Mouse (Mus musculus) C2C12 (cell line): Measurements from ENCODE around the gene Tfap2c. TPM values are rescaled to one million over a fixed set of nuclear protein-coding genes. Genes with fewer than 3 reads are reported as not detected.

ENCODE experiments used
- H3K27me3 ChIP-seq: one replicate; pipeline ENCODE4 v1.6.1; 2011; ENCODE audit not compliant: control insufficient read depth, insufficient read depth, insufficient read length
- H3K36me3 ChIP-seq: one replicate; pipeline ENCODE4 v1.6.1; 2011; ENCODE audit not compliant: control insufficient read depth, insufficient read depth
- H3K4me3 ChIP-seq: one replicate; pipeline ENCODE4 v1.5.1; 2011; ENCODE audit warnings: mild to moderate bottlenecking, control low read depth; ENCODE audit not compliant: poor library complexity, insufficient read depth, severe bottlenecking
- H3K79me2 ChIP-seq: one replicate; pipeline ENCODE4 v1.6.1; 2011; ENCODE audit not compliant: control insufficient read depth, insufficient read depth
- H3K79me3 ChIP-seq: one replicate; pipeline ENCODE4 v1.6.1; 2011; ENCODE audit warnings: low read depth, control low read depth
- H3ac ChIP-seq: one replicate; pipeline ENCODE3; 2011; ENCODE audit warnings: low read depth; ENCODE audit not compliant: control insufficient read depth, insufficient read length
- CEBPB ChIP-seq: IDR thresholded peaks from one replicate; pipeline ENCODE4 v1.6.1; 2011; ENCODE audit warnings: low read depth, mild to moderate bottlenecking, control low read depth, moderate library complexity
- CTCF ChIP-seq: IDR thresholded peaks from one replicate; pipeline ENCODE4 v1.5.1; 2011; ENCODE audit not compliant: control insufficient read depth, insufficient read depth, insufficient read length
- FOSL1 ChIP-seq: IDR thresholded peaks from one replicate; pipeline ENCODE4 v1.8.0; 2011; ENCODE audit warnings: mild to moderate bottlenecking, low read length; ENCODE audit not compliant: poor library complexity, insufficient read depth, severe bottlenecking
- MAX ChIP-seq: IDR thresholded peaks from one replicate; pipeline ENCODE4 v1.6.1; 2011; ENCODE audit warnings: mild to moderate bottlenecking, control low read depth
- MYOD1 ChIP-seq: IDR thresholded peaks from one replicate; pipeline ENCODE4 v1.6.1; 2011; ENCODE audit warnings: low read depth; ENCODE audit not compliant: control insufficient read depth, insufficient read length
- MYOG ChIP-seq: IDR thresholded peaks from one replicate; pipeline ENCODE4 v1.6.1; 2011; ENCODE audit not compliant: control insufficient read depth, insufficient read length; ENCODE audit errors: extremely low read depth
- USF1 ChIP-seq: IDR thresholded peaks from one replicate; pipeline ENCODE4 v1.6.1; 2011; ENCODE audit warnings: low read depth, mild to moderate bottlenecking, control low read depth, moderate library complexity
- polyA plus RNA-seq: library from polyadenylated mRNA; unstranded; fragments of >200 nt; fragmentation: generic; extraction: Trizol; gene quantifications from one replicate; pipeline ENCODE4 v1.2.1, GENCODE M21; 2012; ENCODE audit warnings: missing spikeins

Gene Tfap2c
- polyA plus RNA-seq, 1 experiment: 0.04 TPM

- Histone ChIP-seq H3K36me3 (no peaks in the 10 kb centered on the region), H3ac (no peak overlapping the region), H3K4me3 (no peak overlapping the region), H3K79me2 (no peaks in the 10 kb centered on the region), H3K79me3 (no peaks in the 10 kb centered on the region), H3K27me3 (no peaks in the 10 kb centered on the region)
- no peak for TF ChIP-seq MAX
- TF ChIP-seq CTCF: no peak
- TF ChIP-seq MYOG: no peak
- TF ChIP-seq CEBPB: no peak
Measured at GRCm38 (mm10) chr2:172597881-172598280, 48.5 kb downstream of the Tfap2c start.

DNA sequence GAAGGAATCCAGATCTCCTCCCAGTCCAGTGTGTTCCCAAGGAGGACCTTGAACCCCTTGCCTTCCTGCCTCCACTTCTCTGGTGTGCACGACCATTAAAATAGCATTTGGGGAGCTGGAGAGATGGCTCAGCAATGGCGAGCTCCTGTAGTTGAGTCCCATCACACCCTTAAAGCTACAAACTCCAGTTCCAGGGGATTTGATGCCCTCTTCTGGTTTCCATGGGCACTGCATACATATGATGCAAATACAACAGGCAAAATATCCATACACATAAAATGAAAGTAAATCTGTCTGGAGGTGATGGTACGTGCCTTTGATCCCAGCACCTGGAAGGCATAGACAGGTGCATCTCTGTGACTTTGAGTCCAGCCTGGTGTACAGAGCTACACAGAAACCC is 55.2 kb downstream of the Tfap2c start:
- TF ChIP-seq CEBPB (no peak), MYOG (no peak), MYOD1 (no peak), FOSL1 (no peak), MAX (no peak), CTCF (no peak)
- no peaks in the 10 kb centered on the region for H3K27me3 ChIP-seq

DNA sequence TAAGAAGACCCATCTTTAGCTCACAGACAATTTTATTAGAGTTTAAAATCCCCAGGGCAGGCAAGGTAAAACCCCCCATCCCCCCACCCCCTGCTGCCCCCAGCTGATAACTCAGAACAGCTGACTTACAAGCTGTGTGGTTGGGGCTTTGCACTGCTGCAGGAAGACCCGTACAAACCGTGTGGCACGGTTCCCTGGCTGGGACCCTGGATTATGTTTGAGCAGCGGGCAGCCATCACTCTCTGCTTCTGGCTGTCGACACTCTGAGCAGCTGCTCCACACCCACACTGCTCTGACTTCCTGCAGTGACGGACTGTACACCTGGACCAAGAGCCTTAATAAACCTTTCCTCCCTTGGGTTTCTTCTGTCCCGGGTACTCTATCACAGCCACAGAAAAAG is 56.2 kb downstream of the Tfap2c start:
- Histone ChIP-seq H3K27me3 (no peaks in the 10 kb centered on the region), H3K79me3 (no peaks in the 10 kb centered on the region), H3ac (no peak overlapping the region), H3K79me2 (no peaks in the 10 kb centered on the region), H3K36me3 (no peaks in the 10 kb centered on the region), H3K4me3 (no peak overlapping the region)
- TF ChIP-seq CTCF (no peak), MAX (no peak), MYOG (no peak), FOSL1 (no peak), MYOD1 (no peak), USF1 (no peak), CEBPB (no peak)

More for the DNA sequence above, 55.2 kb downstream of the Tfap2c start:
- Histone ChIP-seq H3ac (no peak overlapping the region), H3K4me3 (no peak overlapping the region), H3K79me2 (no peaks in the 10 kb centered on the region), H3K36me3 (no peaks in the 10 kb centered on the region), H3K79me3 (no peaks in the 10 kb centered on the region)

DNA sequence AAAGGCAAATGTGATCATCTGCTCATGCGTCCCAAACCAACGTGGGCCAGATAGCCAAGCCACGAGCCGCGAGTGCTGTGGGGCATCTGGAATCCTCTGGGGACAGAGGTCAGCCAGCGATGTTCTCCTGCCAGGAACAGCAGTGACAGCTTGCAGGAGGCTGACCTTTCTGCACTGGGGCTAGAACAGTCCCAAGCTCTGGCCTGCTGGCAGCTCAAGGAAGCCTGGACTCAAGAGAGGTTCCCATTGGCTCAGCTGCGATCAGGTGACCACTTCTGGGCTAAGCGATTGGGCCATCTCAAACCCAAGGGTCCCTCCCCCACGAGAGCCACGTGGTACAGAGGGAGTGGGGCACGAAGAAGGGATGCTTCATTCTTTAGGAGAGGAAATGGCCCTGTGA is 58.3 kb downstream of the Tfap2c start:
- TF ChIP-seq CTCF (no peak), MYOD1 (no peak), MAX (no peak), USF1 (peak; percentile 42)
- Histone ChIP-seq H3K79me2 (no peaks in the 10 kb centered on the region), H3K4me3 (no peak overlapping the region), H3K27me3 (no peaks in the 10 kb centered on the region), H3K79me3 (no peaks in the 10 kb centered on the region), H3K36me3 (no peaks in the 10 kb centered on the region), H3ac (no peak overlapping the region)

Other genes with a start within 250 kb of the Tfap2c start
- gene Fam210b, start 204.0 kb upstream of the Tfap2c start, polyA plus RNA-seq: 2.3 TPM
- 121 TPM for gene Aurka, start 179.1 kb upstream of the Tfap2c start, polyA plus RNA-seq
- 51.4 TPM for gene Cstf1, start 178.9 kb upstream of the Tfap2c start, polyA plus RNA-seq
- gene Cass4, start 155.8 kb upstream of the Tfap2c start, polyA plus RNA-seq: 0.02 TPM
- gene Rtf2, start 109.0 kb upstream of the Tfap2c start, polyA plus RNA-seq: 56.1 TPM
- gene Gcnt7, start 91.0 kb upstream of the Tfap2c start, polyA plus RNA-seq: 0.14 TPM
- gene Fam209, start 77.1 kb upstream of the Tfap2c start, polyA plus RNA-seq: not detected